Mouse (Mus musculus): ENCODE data around the gene Mapk12. TPM values are rescaled to one million over a fixed set of nuclear protein-coding genes. Genes with fewer than 3 reads are reported as not detected.

The Mapk12 gene
- polyA plus RNA-seq, 2 experiments = 1.1 to 1.8 TPM

GRCm38 (mm10) chr15:89175411-89176155, 35.1 kb upstream of the Mapk12 start:
- TF ChIP-seq EP300 (IDR thresholded peaks at IDR 0.05; ENCODE audit: low read depth) (no peak), CTCF (IDR thresholded peaks at IDR 0.05; ENCODE audit: low read depth) (no peak)
- Histone ChIP-seq H3K4me2 (ENCODE audit: low read depth) (no peak overlapping the region), H3K36me3 (replicated peaks; ENCODE audit: control insufficient read depth, insufficient read depth, low read depth) (no peaks in the 10 kb centered on the region), H3K4me1 (replicated peaks; ENCODE audit: control insufficient read depth in 2 of 2, insufficient read depth in 2 of 2, low read length in 1 of 2) (peaks cover 7 to 40% of the 10 kb centered on the region in 2 experiments), H3K27ac (no peak overlapping the region), H3K27me3 (ENCODE audit: control insufficient read depth, insufficient read depth, low read length) (peaks cover 37% of the 10 kb centered on the region), H3K4me3 (ENCODE audit: insufficient read depth in 1 of 2, low read depth in 2 of 2, low read length in 2 of 2) (no peak overlapping the region), H3K9ac (replicated peaks) (no peak overlapping the region), H3K9me3 (ENCODE audit: control insufficient read depth, low read length) (no peaks in the 10 kb centered on the region)
- DNase-seq (ENCODE audit: low read depth in 3 of 3, low spot score in 3 of 3) (no peak), ATAC-seq (ENCODE audit: insufficient read depth) (no peak)
- 68% methylated on average over 13 of the region's 13 CpGs for WGBS (ENCODE audit: insufficient replicate concordance)

- Histone ChIP-seq H3K9ac (replicated peaks) (no peak overlapping the region), H3K4me1 (replicated peaks; ENCODE audit: control insufficient read depth in 2 of 2, insufficient read depth in 2 of 2, low read length in 1 of 2) (peaks cover 7 to 41% of the 10 kb centered on the region in 2 experiments), H3K4me3 (ENCODE audit: insufficient read depth in 1 of 2, low read depth in 2 of 2, low read length in 2 of 2) (no peak overlapping the region), H3K27ac (no peak overlapping the region), H3K36me3 (replicated peaks; ENCODE audit: control insufficient read depth, insufficient read depth, low read depth) (no peaks in the 10 kb centered on the region), H3K9me3 (ENCODE audit: control insufficient read depth, low read length) (no peaks in the 10 kb centered on the region), H3K27me3 (ENCODE audit: control insufficient read depth, insufficient read depth, low read length) (peaks cover 30% of the 10 kb centered on the region), H3K4me2 (ENCODE audit: low read depth) (no peak overlapping the region)
- WGBS (ENCODE audit: insufficient replicate concordance) = 59% methylated on average over 11 of the region's 11 CpGs
- TF ChIP-seq EP300 (IDR thresholded peaks at IDR 0.05; ENCODE audit: low read depth) = no peak
- no peak for TF ChIP-seq CTCF (IDR thresholded peaks at IDR 0.05; ENCODE audit: low read depth)
- ATAC-seq (ENCODE audit: insufficient read depth) = no peak
- no peak for DNase-seq (ENCODE audit: low read depth in 3 of 3, low spot score in 3 of 3)
Observed at GRCm38 (mm10) chr15:89174889-89175339, 34.4 kb upstream of the Mapk12 start.

GRCm38 (mm10) chr15:89173906-89174214, 33.4 kb upstream of the Mapk12 start:
- 4% methylated on average over 15 of the region's 15 CpGs for WGBS (ENCODE audit: insufficient replicate concordance)
- ATAC-seq (ENCODE audit: insufficient read depth) (peak; percentile 40), DNase-seq (ENCODE audit: low read depth in 3 of 3, low spot score in 3 of 3) (no peak)
- Histone ChIP-seq H3K4me3 (ENCODE audit: insufficient read depth in 1 of 2, low read depth in 2 of 2, low read length in 2 of 2) (peak overlapping the region; percentile 38 to 55), H3K27ac (no peak overlapping the region), H3K4me2 (ENCODE audit: low read depth) (peak overlapping the region; percentile 68), H3K36me3 (replicated peaks; ENCODE audit: control insufficient read depth, insufficient read depth, low read depth) (no peaks in the 10 kb centered on the region), H3K9me3 (ENCODE audit: control insufficient read depth, low read length) (no peaks in the 10 kb centered on the region), H3K9ac (replicated peaks) (no peak overlapping the region), H3K27me3 (ENCODE audit: control insufficient read depth, insufficient read depth, low read length) (peaks cover 22% of the 10 kb centered on the region), H3K4me1 (replicated peaks; ENCODE audit: control insufficient read depth in 2 of 2, insufficient read depth in 2 of 2, low read length in 1 of 2) (peaks cover 7 to 40% of the 10 kb centered on the region in 2 experiments)
- no peak for TF ChIP-seq EP300 (IDR thresholded peaks at IDR 0.05; ENCODE audit: low read depth)
- no peak for TF ChIP-seq CTCF (IDR thresholded peaks at IDR 0.05; ENCODE audit: low read depth)

- Histone ChIP-seq H3K9me3 (ENCODE audit: control insufficient read depth, low read length) (no peaks in the 10 kb centered on the region), H3K27me3 (ENCODE audit: control insufficient read depth, insufficient read depth, low read length) (peaks cover 22% of the 10 kb centered on the region), H3K9ac (replicated peaks) (peak overlapping the region; percentile 23), H3K4me2 (ENCODE audit: low read depth) (peak overlapping the region; percentile 68), H3K4me1 (replicated peaks; ENCODE audit: control insufficient read depth in 2 of 2, insufficient read depth in 2 of 2, low read length in 1 of 2) (peaks cover 3 to 35% of the 10 kb centered on the region in 2 experiments), H3K36me3 (replicated peaks; ENCODE audit: control insufficient read depth, insufficient read depth, low read depth) (no peaks in the 10 kb centered on the region), H3K4me3 (ENCODE audit: insufficient read depth in 1 of 2, low read depth in 2 of 2, low read length in 2 of 2) (peak overlapping the region; percentile 38 to 55), H3K27ac (no peak overlapping the region)
- DNase-seq (ENCODE audit: low read depth in 3 of 3, low spot score in 3 of 3) (no peak), ATAC-seq (ENCODE audit: insufficient read depth) (no peak)
- under 1% methylated on average over 63 of the region's 65 CpGs for WGBS (ENCODE audit: insufficient replicate concordance)
- TF ChIP-seq CTCF (IDR thresholded peaks at IDR 0.05; ENCODE audit: low read depth) (no peak), EP300 (IDR thresholded peaks at IDR 0.05; ENCODE audit: low read depth) (no peak)
Observed at GRCm38 (mm10) chr15:89173024-89173905, 32.8 kb upstream of the Mapk12 start.

All from liver, embryonic 14.5 days (tissue).